Mouse (Mus musculus) adrenal gland, adult 2 months (tissue): ENCODE measurements around the gene F3. TPM values are rescaled to one million over a fixed set of nuclear protein-coding genes. Genes with fewer than 3 reads are reported as not detected.
A peak's percentile ranks its signal among the peaks of the same experiment; 100 is the strongest.
"Not testable (repeated sequence)": the region's sequence is repeated elsewhere in the genome, so short reads cannot be mapped to it uniquely, and the experiment has no call there.

Experiments used
- DNase-seq: peaks from one replicate; pipeline ENCODE4 v3.0.0; 2021
- polyA plus RNA-seq: library from polyadenylated mRNA; depleted of rRNA; stranded (reverse); fragments of >200 nt; gene quantifications from 2 replicates; pipeline ENCODE4 v1.2.3, GENCODE M21; 2012; rRNA removed
- total RNA-seq, 2 experiments: library from RNA; stranded (reverse); gene quantifications; 2 replicates each; pipeline ENCODE4 v1.2.3; 2021

Gene F3
- total and polyA plus RNA-seq, 3 experiments = 8.0 to 22.4 (median 12.7) TPM

GRCm38 (mm10) chr3:121737901-121738300, 14.6 kb downstream of the F3 start:
- DNase-seq = peak; percentile 52

DNA sequence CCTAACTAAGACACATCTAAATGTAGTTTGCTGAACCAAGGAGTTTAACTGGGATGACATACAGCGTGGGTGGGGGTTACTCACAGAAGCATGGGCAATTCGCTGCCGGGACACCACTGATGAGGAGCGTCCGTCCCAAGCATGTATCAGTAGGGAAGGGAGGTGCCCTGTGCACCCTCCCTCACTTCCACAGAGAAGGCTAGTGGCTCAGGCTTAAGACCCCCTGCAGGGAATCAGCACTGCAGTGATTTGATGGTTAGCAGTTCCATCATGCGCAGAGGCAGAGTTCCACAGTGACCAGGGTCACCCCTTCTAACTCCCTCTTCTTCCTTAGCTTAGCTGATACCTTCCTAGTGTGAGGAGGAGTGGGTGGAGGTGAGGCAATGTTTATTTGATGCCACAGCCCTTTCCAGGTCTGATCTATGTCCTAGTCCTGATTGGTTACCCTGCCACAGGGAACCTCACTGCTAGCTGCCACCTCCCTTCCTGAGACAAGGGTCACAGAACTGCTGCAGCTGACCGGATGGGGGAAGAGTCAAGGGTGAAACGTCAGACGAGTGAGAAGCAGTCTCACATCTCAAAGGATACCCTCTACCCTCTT, 15.5 kb downstream of the F3 start:
- no peak for DNase-seq

DNA sequence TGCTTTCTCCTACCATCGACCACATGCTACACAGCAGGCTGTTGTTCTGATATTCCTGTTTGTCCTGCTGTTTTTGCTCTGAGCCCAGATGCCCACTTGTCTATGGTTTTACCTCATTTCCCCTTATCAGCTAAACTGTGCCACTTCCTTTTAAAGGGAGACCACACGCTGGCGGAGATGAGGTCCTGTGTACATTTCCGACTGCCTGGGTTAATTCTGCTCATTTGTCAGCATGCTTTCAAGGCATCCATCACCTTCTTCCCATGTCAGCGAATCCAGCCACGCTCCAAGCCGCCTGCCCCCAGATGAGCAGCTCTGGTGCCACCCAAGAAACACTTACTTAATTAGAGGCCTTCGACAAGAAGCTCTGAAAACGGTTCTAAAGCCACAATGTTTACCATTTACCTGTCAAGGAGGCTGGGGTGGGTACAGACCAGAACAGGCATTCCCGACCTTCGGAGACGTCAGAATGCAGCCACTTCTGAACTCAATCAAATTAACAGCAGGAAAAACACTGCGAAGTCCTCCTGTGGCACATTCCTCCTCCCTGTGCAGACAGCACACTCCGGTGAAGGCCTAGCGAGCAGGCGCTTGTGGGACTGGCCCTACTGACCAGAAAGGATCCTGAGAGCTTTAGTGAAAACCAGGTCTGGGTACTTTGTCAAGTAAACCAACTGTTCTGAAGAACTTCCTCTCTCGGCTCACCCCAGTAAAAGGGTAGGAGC, 16.3 kb downstream of the F3 start:
- DNase-seq = no peak

DNA sequence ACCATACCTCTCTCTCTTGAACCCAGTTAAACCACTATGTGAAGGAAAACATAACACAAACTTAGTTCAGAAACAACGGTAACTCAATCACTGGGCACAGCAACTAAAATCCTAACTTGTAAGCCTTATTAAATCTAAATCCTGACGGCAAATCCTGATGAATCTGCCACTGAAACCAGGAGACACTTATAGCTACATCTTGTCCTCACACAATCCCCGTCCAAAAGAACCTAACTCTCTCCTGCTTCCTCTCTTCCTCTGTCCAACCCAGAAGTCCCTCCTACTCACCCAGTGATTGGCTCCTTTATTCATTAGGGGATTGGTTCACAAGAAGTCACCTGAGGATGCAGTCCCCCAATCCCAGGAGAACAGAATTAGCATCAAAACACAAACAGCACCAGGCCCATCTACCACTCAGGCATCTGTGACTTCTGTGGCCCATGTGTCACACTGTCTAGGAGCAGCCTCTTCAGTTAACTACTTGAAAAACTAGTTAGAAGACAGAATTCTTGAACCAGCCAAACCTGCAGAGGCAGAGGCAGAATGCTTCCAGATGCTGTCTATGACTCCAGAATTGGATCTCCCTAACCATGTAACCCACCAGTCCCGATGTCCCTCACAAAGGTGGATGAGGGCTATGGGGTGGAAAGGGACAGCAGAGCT, 18.0 kb downstream of the F3 start:
- not testable (repeated sequence) for DNase-seq

- not testable (repeated sequence) for DNase-seq
Observed at GRCm38 (mm10) chr3:121754319-121755090, 31.2 kb downstream of the F3 start.

GRCm38 (mm10) chr3:121755152-121755551, 31.8 kb downstream of the F3 start:
- no peak for DNase-seq

DNA sequence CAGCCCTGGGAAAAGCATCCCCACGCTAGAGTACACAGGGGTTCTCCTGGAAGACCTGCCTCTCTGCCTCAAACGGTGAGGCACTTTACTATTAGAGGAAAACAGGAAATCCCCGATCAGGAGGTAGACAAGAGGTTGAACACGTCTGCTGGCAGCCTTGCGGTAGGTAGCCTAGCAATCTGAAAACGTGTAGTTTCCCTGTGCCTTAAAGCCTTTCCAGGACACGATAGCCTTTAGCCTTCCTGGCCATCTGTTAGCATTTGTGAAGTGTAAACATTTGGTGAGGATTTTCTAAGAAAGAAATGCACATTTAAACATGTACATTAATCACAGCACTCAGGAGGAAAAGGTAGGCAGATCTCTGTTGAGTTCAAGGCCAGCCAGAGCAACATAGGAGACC, 35.0 kb downstream of the F3 start:
- DNase-seq = no peak

DNA sequence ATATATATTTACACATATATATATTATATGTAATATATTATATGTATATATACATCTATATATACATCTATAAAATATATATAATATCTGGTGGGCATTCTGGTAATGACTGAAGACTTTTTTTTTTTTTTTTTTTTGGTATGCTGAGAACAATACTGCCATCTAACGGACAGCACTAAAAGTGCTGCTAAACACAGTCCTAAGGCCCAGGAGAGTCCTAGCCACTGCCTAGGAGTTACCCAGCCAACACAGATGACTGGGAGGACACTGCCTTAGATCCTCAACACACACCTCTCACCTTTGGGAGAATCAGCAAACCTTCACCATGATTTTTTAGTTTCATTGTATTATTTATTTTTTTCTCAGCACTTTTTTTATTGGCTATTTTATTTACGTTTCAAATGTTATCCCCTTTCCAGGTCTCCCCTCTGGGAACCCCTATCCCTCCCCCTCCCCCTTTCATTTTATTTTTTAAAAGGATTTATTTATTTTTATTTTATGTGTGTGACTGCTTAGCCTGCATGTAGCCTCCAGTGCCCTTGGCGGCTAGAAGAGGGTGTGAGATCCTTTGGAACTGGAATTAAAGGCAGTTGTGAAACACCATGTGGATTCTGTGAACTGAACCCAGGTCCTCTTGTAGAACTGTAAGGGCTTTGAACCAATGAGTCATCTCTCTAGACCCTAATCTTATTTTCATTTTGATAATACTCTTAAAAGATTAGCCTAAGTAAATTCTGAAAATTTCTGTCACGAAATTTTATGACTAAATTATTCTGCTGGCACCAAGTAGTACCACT, 38.9 kb downstream of the F3 start:
- no peak for DNase-seq

GRCm38 (mm10) chr3:121766048-121766447, 42.7 kb downstream of the F3 start:
- no peak for DNase-seq

DNA sequence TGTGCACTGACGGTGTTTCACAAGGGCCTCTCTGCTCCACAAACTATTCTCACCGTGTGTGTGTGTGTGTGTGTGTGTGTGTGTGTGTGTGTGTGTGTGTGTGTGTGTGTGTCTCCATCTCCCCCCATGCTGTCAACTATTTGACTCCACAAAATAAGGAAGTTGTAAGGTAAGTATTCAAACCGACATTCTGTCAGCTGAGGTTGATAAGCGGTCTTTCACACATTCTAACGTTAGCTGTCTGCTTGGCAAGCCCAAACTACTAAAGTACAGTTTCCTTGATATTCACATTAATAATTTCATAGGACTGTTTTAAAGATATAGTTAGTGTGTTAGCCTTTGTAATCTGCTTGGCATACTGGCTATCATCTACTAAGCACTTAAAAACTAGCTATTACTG, 43.5 kb downstream of the F3 start:
- DNase-seq = no peak

DNA sequence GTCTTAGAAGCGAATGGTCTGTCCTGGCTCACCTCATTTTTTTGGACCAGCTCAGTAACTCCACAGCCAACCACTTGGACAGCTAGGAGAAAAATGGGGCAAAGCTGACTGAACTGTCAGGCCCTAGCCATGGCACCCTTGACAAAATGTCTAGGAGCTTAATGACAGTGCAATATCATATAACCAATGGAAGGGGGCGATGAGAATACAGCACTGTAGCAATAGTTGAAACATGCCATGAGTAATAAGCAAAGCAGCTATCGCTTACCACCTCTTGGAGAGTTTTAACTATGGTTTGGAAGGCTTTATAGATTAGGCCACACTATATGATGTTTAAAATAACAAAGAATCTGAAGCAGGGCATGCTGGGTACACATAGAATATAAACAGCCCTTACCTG, 45.4 kb downstream of the F3 start:
- DNase-seq = no peak

DNA sequence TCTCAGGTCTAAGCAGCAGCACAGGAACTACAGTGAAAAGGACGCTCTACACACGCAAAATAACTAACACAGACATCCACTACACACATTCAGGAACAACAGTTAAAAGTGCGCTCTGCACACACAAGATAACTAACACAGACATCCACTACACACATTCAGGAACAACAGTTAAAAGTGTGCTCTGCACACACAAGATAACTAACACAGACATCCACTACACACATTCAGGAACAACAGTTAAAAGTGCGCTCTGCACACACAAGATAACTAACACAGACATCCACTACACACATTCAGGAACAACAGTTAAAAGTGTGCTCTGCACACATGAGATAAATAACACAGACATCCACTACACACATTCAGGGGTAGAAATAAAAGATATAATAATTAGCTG, 50.0 kb downstream of the F3 start:
- DNase-seq = not testable (repeated sequence)

GRCm38 (mm10) chr3:121777943-121778342, 54.6 kb downstream of the F3 start:
- DNase-seq = peak; percentile 52

- DNase-seq = no peak
Observed at GRCm38 (mm10) chr3:121783020-121783419, 59.7 kb downstream of the F3 start.

Other genes starting within 250 kb of the F3 start
- gene Slc44a3, start 191.1 kb upstream of the F3 start, total RNA-seq = 10 to 100 TPM; 17.4 to 27.9 TPM
- gene Slc44a3, start 191.1 kb upstream of the F3 start, polyA plus RNA-seq = 6.1 and 8.9 TPM in 2 replicates
- gene 4930432M17Rik, start 52.8 kb upstream of the F3 start, total RNA-seq = not detected
- gene 4930432M17Rik, start 52.8 kb upstream of the F3 start, polyA plus RNA-seq = not detected in 2 replicates
- 100 to 1,000 TPM in 1 of 2 experiments, 10 to 100 TPM in 1; 87.2 to 104 TPM for gene Abcd3, start 91.8 kb downstream of the F3 start, total RNA-seq
- 3.5 and 11.9 TPM in 2 replicates for gene Abcd3, start 91.8 kb downstream of the F3 start, polyA plus RNA-seq
- gene Arhgap29, start 229.0 kb downstream of the F3 start, total RNA-seq = 10 to 100 TPM; 50.2 to 60.6 TPM
- 9.1 and 9.9 TPM in 2 replicates for gene Arhgap29, start 229.0 kb downstream of the F3 start, polyA plus RNA-seq